Mouse (Mus musculus): Measurements from ENCODE around the gene Gm1553. TPM values are rescaled to one million over a fixed set of nuclear protein-coding genes. Genes with fewer than 3 reads are reported as not detected.

The Gm1553 gene
- polyA plus RNA-seq (2017; shearing (Covaris generic)), result not detected

GRCm38 (mm10) chr10:82492518-82492917, at the start of gene Gm1553:
TSS of gene Gm1553 (minus strand) at chr10:82492618.

Other genes with a start within 250 kb of the Gm1553 start
- under 1 TPM; 0.07 to 0.12 TPM for gene 4932415D10Rik, start 176.0 kb downstream of the Gm1553 start, polyA plus RNA-seq (2017; shearing (Covaris generic))
- gene Gm4924, start 138.4 kb downstream of the Gm1553 start, polyA plus RNA-seq (2017; shearing (Covaris generic)), result 10 to 100 TPM in 1 of 2 experiments, 1 to 10 TPM in 1; 7.6 to 13.3 TPM
- 10 to 100 TPM; 33.9 to 39.1 TPM for gene 1190007I07Rik, start 130.6 kb upstream of the Gm1553 start, polyA plus RNA-seq (2017; shearing (Covaris generic))
- 10 to 100 TPM; 39.3 to 39.5 TPM for gene Tdg, start 137.2 kb upstream of the Gm1553 start, polyA plus RNA-seq (2017; shearing (Covaris generic))
- gene Glt8d2, start 198.0 kb upstream of the Gm1553 start, polyA plus RNA-seq (2017; shearing (Covaris generic)), result under 1 TPM; 0.59 to 0.66 TPM
- gene Hcfc2, start 203.5 kb upstream of the Gm1553 start, polyA plus RNA-seq (2017; shearing (Covaris generic)), result 10 to 100 TPM; 30.6 to 31.3 TPM

Measured in inflammation-experienced regulatory T-cells (primary cell).